Mouse (Mus musculus): ENCODE measurements at regions not wholly inside any gene's neighbourhood (a gene's known extent, or its start where the extent isn't known, plus 50 kb on each side); places are given as distances from the start of the nearest gene placed in this dataset.

GRCm38 (mm10) chr6:100165746-100166145 lies 121.5 kb downstream of the Rybp start (continued):
- TF ChIP-seq JUND (IDR thresholded peaks at IDR 0.05; ENCODE audit: low read depth, low read length): no peak
- TF ChIP-seq BHLHE40 (IDR thresholded peaks at IDR 0.05; ENCODE audit: borderline replicate concordance, low read depth, low read length): no peak
- peak; percentile 48 for TF ChIP-seq MYB (IDR thresholded peaks at IDR 0.05; ENCODE audit: low read depth, low read length)
- no peak for TF ChIP-seq POLR2AphosphoS2 (IDR thresholded peaks at IDR 0.05; ENCODE audit: low read length)
- TF ChIP-seq TAL1 (IDR thresholded peaks at IDR 0.05; ENCODE audit: low read length): no peak
- TF ChIP-seq MEF2A (IDR thresholded peaks at IDR 0.05; ENCODE audit: extremely low read depth, insufficient replicate concordance, low read depth, low read length, poor library complexity, severe bottlenecking): no peak
- TF ChIP-seq E2F4 (IDR thresholded peaks at IDR 0.05; ENCODE audit: borderline replicate concordance, low read depth, low read length): no peak
- no peak for TF ChIP-seq TBP (IDR thresholded peaks at IDR 0.05; ENCODE audit: low read depth, low read length)
- no peak for TF ChIP-seq MAZ (IDR thresholded peaks at IDR 0.05; ENCODE audit: low read depth, low read length)
- TF ChIP-seq SIN3A (IDR thresholded peaks at IDR 0.05; ENCODE audit: low read length): peak; percentile 42; the same call in 1 of the 2 replicates
- TF ChIP-seq EP300 (IDR thresholded peaks at IDR 0.05; ENCODE audit: low read depth in 1 of 2, low read length in 2 of 2): peak; percentile 62 to 86
- TF ChIP-seq RCOR1 (IDR thresholded peaks at IDR 0.05; ENCODE audit: low read depth, low read length): no peak; the same call in 1 of the 2 replicates
- no peak for TF ChIP-seq UBTF (IDR thresholded peaks at IDR 0.05; ENCODE audit: borderline replicate concordance, insufficient read depth, low read depth, low read length)
- TF ChIP-seq USF1 (IDR thresholded peaks at IDR 0.05; ENCODE audit: low read depth, low read length): no peak
- no peak for TF ChIP-seq ZMIZ1 (IDR thresholded peaks at IDR 0.05; ENCODE audit: low read depth, low read length)
- 0 out of 2 replicates have a peak, but pooled peaks have one; percentile 19 for TF ChIP-seq ETS1 (IDR thresholded peaks at IDR 0.05; ENCODE audit: low read depth, low read length)
- no peak for TF ChIP-seq SMC3 (IDR thresholded peaks at IDR 0.05; ENCODE audit: low read depth, low read length)
- no peak for TF ChIP-seq NRF1 (IDR thresholded peaks at IDR 0.05; ENCODE audit: insufficient read depth, low read depth, low read length, poor library complexity, severe bottlenecking)
- no peak for TF ChIP-seq POLR2AphosphoS5 (IDR thresholded peaks at IDR 0.05; ENCODE audit: borderline replicate concordance, low read depth, low read length)

- TF ChIP-seq SIN3A (IDR thresholded peaks at IDR 0.05; ENCODE audit: low read length): no peak
- TF ChIP-seq ZC3H11A (IDR thresholded peaks at IDR 0.05; ENCODE audit: low read depth, low read length): no peak
- no peak for TF ChIP-seq RAD21 (IDR thresholded peaks at IDR 0.05; ENCODE audit: low read depth, low read length)
- no peak for TF ChIP-seq POLR2AphosphoS5 (IDR thresholded peaks at IDR 0.05; ENCODE audit: borderline replicate concordance, low read depth, low read length)
- TF ChIP-seq USF1 (IDR thresholded peaks at IDR 0.05; ENCODE audit: low read depth, low read length): no peak
- TF ChIP-seq BHLHE40 (IDR thresholded peaks at IDR 0.05; ENCODE audit: borderline replicate concordance, low read depth, low read length): no peak
- no peak for TF ChIP-seq POLR2AphosphoS2 (IDR thresholded peaks at IDR 0.05; ENCODE audit: low read length)
- no peak for TF ChIP-seq MEF2A (IDR thresholded peaks at IDR 0.05; ENCODE audit: extremely low read depth, insufficient replicate concordance, low read depth, low read length, poor library complexity, severe bottlenecking)
- TF ChIP-seq TCF12 (IDR thresholded peaks at IDR 0.05; ENCODE audit: low read depth, low read length): no peak
- TF ChIP-seq MYB (IDR thresholded peaks at IDR 0.05; ENCODE audit: low read depth, low read length): no peak
- no peak for TF ChIP-seq TBP (IDR thresholded peaks at IDR 0.05; ENCODE audit: low read depth, low read length)
- TF ChIP-seq TAL1 (IDR thresholded peaks at IDR 0.05; ENCODE audit: low read length): no peak
- TF ChIP-seq GABPA (IDR thresholded peaks at IDR 0.05; ENCODE audit: low read depth, low read length): no peak
- no peaks in the 10 kb centered on the region for H3K79me2 ChIP-seq (ENCODE audit: control insufficient read depth, insufficient read depth, low read length, poor library complexity)
- H3K4me1 ChIP-seq (ENCODE audit: control insufficient read depth in 1 of 2, insufficient read depth in 2 of 2, low read length in 2 of 2): peaks cover 2 to 7% of the 10 kb centered on the region in 2 experiments
- H3K9ac ChIP-seq (ENCODE audit: control insufficient read depth, low read depth, low read length, poor library complexity, severe bottlenecking): no peak overlapping the region
- no peaks in the 10 kb centered on the region for H3K27me3 ChIP-seq (ENCODE audit: control insufficient read depth in 1 of 2, insufficient read depth in 2 of 2, low read length in 2 of 2)
- no peak for DNase-seq (ENCODE audit: low read depth, low spot score)
- peaks cover 0 to 7% of the 10 kb centered on the region in 2 experiments; a peak in 1 of 4 replicates for H3K36me3 ChIP-seq (ENCODE audit: control insufficient read depth in 1 of 2, insufficient read depth in 2 of 2, low read length in 2 of 2)
- no peak overlapping the region for H3K4me3 ChIP-seq (ENCODE audit: control insufficient read depth in 1 of 2, insufficient read depth in 1 of 2, low read depth in 2 of 2, low read length in 2 of 2)
- no peak overlapping the region for H3K27ac ChIP-seq (ENCODE audit: control insufficient read depth, low read depth, low read length)
- H3K9me3 ChIP-seq (replicated peaks; ENCODE audit: insufficient read depth, low read length): no peaks in the 10 kb centered on the region
Measured at GRCm38 (mm10) chr6:100164162-100164561, 123.1 kb downstream of the Rybp start.

Measured in MEL (cell line).